ENCODE assay signal across 14 mouse cellular contexts in the genomic region with DNA sequence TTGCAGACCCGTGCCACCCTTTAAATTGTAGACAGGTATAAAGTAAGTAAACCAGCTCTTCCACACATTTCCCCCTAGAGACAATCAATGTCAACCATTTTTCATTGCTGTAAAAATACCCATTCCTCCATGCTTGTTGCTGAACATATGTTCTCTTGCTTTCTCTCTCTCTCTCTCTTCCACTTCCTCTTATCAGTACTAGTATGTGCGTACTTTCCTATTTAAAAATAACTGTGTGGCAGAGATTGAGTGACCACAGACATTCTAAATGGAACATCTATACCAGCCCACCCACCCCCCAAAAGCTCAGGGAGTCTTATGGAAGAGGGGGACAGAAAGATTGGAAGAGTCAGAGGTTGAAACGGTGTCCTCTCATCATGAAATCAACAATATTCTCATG.
"Had no signal": no experiment of that assay in that cellular context is flagged by ENCODE, and none has a peak within 500 bp of the region (broad histone marks: within the 10 kb centered on the region; RNA-seq: fewer than 3 reads in every experiment).

No protein-coding gene starts in this region.

- H3K9me3 ChIP-seq: liver, embryonic 13.5 days had no signal

- H3K27ac ChIP-seq: left cerebral cortex, adult 2 months; liver, embryonic 13.5 days; stomach, postnatal 0 days had no signal

- H3K36me3 ChIP-seq: liver, embryonic 13.5 days had no signal

- H3K4me3 ChIP-seq: left cerebral cortex, adult 2 months; liver, embryonic 13.5 days had no signal

- H3K4me2 ChIP-seq: liver, embryonic 13.5 days; midbrain, embryonic 11.5 days had no signal

- H3K9ac ChIP-seq: liver, embryonic 13.5 days had no signal

- H3K27me3 ChIP-seq: liver, embryonic 13.5 days had no signal

- DNase-seq: kidney, postnatal 14 days; kidney, postnatal 4 days; layer of hippocampus, postnatal 36 days; liver, embryonic 13.5 days; lung, adult 2 months; lung, postnatal 14 days; lung, postnatal 4 days; midbrain, embryonic 14.5 days; thymus, adult 2 months; thymus, postnatal 14 days; thymus, postnatal 4 days had no signal
